Mouse (Mus musculus) myocyte (in vitro differentiated cells): ENCODE measurements at regions not wholly inside any gene's neighbourhood (a gene's known extent, or its start where the extent isn't known, plus 50 kb on each side); places are given as distances from the start of the nearest gene placed in this dataset.

Experiments
- E2F4 ChIP-seq: IDR thresholded peaks from one replicate; pipeline ENCODE4 v1.6.1; 2011; ENCODE audit warnings: mild to moderate bottlenecking, control low read depth, moderate library complexity; ENCODE audit not compliant: insufficient read depth
- MAX ChIP-seq: IDR thresholded peaks from one replicate; pipeline ENCODE4 v1.6.1; 2011; ENCODE audit warnings: low read depth, mild to moderate bottlenecking, control low read depth
- MYOD1 ChIP-seq, 3 experiments: IDR thresholded peaks; one replicate each; pipeline ENCODE4 v1.6.1; 2011; ENCODE audit warnings: control low read depth in 2 of 3, low read depth in 2 of 3, mild to moderate bottlenecking in 2 of 3, moderate library complexity in 1 of 3; ENCODE audit not compliant: insufficient read length in 2 of 3, control insufficient read depth in 1 of 3
- MYOG ChIP-seq, 3 experiments: IDR thresholded peaks; one replicate each; pipeline ENCODE4 v1.6.1; 2011; ENCODE audit warnings: control low read depth in 2 of 3, low read depth in 2 of 3, mild to moderate bottlenecking in 2 of 3; ENCODE audit not compliant: insufficient read length in 2 of 3, control insufficient read depth in 1 of 3, insufficient read depth in 1 of 3
- POLR2A ChIP-seq: IDR thresholded peaks from one replicate; pipeline ENCODE4 v1.6.1; 2011; ENCODE audit warnings: low read depth, mild to moderate bottlenecking, control low read depth, moderate library complexity; ENCODE audit not compliant: insufficient read length
- SRF ChIP-seq: IDR thresholded peaks from one replicate; pipeline ENCODE4 v1.6.1; 2011; ENCODE audit warnings: low read depth; ENCODE audit not compliant: control insufficient read depth, insufficient read length

DNA sequence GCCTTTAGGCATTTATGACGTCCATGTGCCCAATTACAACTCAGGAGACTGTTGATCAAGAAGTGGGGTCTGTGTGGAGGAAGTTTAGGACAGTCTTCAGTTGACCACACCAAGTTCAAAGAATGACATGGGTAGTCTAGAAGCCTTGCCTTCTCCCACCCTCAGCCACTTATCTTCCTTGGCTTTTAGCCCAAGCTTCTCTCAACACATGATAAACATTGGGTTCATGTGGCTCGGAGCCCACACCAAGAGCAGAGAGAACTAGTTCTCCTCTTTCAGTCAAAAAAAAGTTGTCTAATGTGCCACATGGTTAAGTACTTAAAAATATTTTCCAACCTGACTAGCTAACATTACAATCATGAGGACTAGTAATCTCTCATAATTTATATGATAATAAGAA lies 55.0 kb upstream of the Frem1 start:
- TF ChIP-seq E2F4 = no peak
- no peak for TF ChIP-seq MYOG (IDR thresholded peaks at IDR 0.05; ENCODE audit: control insufficient read depth in 1 of 3, insufficient read depth in 1 of 3, insufficient read length in 2 of 3, low read depth in 2 of 3)
- no peak for TF ChIP-seq MYOD1 (IDR thresholded peaks at IDR 0.05; ENCODE audit: control insufficient read depth in 1 of 3, insufficient read length in 2 of 3, low read depth in 2 of 3)
- TF ChIP-seq POLR2A = no peak
- TF ChIP-seq SRF = no peak
- TF ChIP-seq MAX = no peak
